Mouse (Mus musculus) lung, postnatal 0 days (tissue): Measurements from ENCODE around the gene Reck. TPM values are rescaled to one million over a fixed set of nuclear protein-coding genes. Genes with fewer than 3 reads are reported as not detected.

Experiments used
- ATAC-seq: fragments of 200-750 bp; cut with Nextera tagmentation; 2 replicates; pipeline ENCODE4 v1.8.0; 2017; ENCODE audit warnings: moderate library complexity
- DNase-seq: peaks from one replicate; pipeline ENCODE4 v3.0.0-alpha.2; 2016; ENCODE audit warnings: low spot score
- H3K27ac ChIP-seq: fragments of 300-500 bp; sonication (generic); 2 replicates; pipeline ENCODE4 v1.5.1; 2014; ENCODE audit warnings: antibody characterized with exemption, mild to moderate bottlenecking, low read length, mixed read lengths
- H3K27me3 ChIP-seq: fragments of 300-500 bp; sonication (generic); replicated peaks from 2 replicates; pipeline ENCODE4 v1.6.1; 2014; ENCODE audit warnings: low read length, mixed read lengths; ENCODE audit not compliant: insufficient read depth
- H3K36me3 ChIP-seq: fragments of 300-500 bp; sonication (generic); 2 replicates; pipeline ENCODE4 v1.6.1; 2014; ENCODE audit warnings: low read length, mixed read lengths; ENCODE audit not compliant: insufficient read depth
- H3K4me1 ChIP-seq: fragments of 300-500 bp; sonication (generic); 2 replicates; pipeline ENCODE4 v1.6.1; 2014; ENCODE audit warnings: antibody characterized with exemption, low read depth, low read length, mixed read lengths; ENCODE audit not compliant: insufficient read depth
- H3K4me2 ChIP-seq: fragments of 300-500 bp; sonication (generic); replicated peaks from 2 replicates; pipeline ENCODE4 v1.6.1; 2014; ENCODE audit warnings: low read depth, mild to moderate bottlenecking, low read length, moderate library complexity, mixed read lengths
- H3K4me3 ChIP-seq: fragments of 300-500 bp; sonication (generic); 2 replicates; pipeline ENCODE4 v1.5.1; 2014; ENCODE audit warnings: low read depth, low read length
- H3K9ac ChIP-seq: fragments of 300-500 bp; sonication (generic); replicated peaks from 2 replicates; pipeline ENCODE4 v1.6.1; 2014; ENCODE audit warnings: low read depth, mild to moderate bottlenecking
- H3K9me3 ChIP-seq: fragments of 300-500 bp; sonication (generic); 2 replicates; pipeline ENCODE4 v1.6.1; 2016; ENCODE audit warnings: low read length, mixed read lengths
- CTCF ChIP-seq: IDR thresholded peaks from 2 replicates; pipeline ENCODE4 v1.5.1; 2016; ENCODE audit warnings: antibody characterized with exemption, mild to moderate bottlenecking
- EP300 ChIP-seq: IDR thresholded peaks from 2 replicates; pipeline ENCODE4 v1.6.1; 2016; ENCODE audit warnings: antibody characterized with exemption, mild to moderate bottlenecking, control low read depth
- WGBS: fragments of 180-500 bp; shearing (Covaris S2); extraction: QIAGEN DNeasy Blood & Tissue Kit; methylation state at CpG from one replicate; pipeline ENCODE4 v1.1.7; 2014; 5-methylcytosine and 5-hydroxymethylcytosine counted together
- polyA plus RNA-seq: library from polyadenylated mRNA; unstranded; fragments of >200 nt; fragmentation: Nextera tagmentation; extraction: Ambion mirVana; gene quantifications from 2 replicates; pipeline ENCODE4 v1.2.1, GENCODE M21; 2015

The Reck gene
- polyA plus RNA-seq, 1 experiment from 2014 or later = 13.6 TPM

- TF ChIP-seq EP300 = no peak
- TF ChIP-seq CTCF = peak; percentile 28
- Histone ChIP-seq H3K27ac (no peak overlapping the region), H3K9me3 (no peaks in the 10 kb centered on the region), H3K4me3 (no peak overlapping the region), H3K36me3 (0 out of 2 replicates have a peak, but pooled peaks cover 7% of the 10 kb centered on the region), H3K9ac (no peak overlapping the region), H3K27me3 (no peaks in the 10 kb centered on the region), H3K4me1 (no peaks in the 10 kb centered on the region), H3K4me2 (no peak overlapping the region)
- DNase-seq (no peak), ATAC-seq (no peak)
- WGBS = 98% methylated on average over 1 of the region's 1 CpGs
Measured at GRCm38 (mm10) chr4:43920602-43921001, 45.3 kb downstream of the Reck start.

GRCm38 (mm10) chr4:43925125-43925524 lies 49.8 kb downstream of the Reck start:
- no peak overlapping the region for H3K27ac ChIP-seq
- H3K36me3 ChIP-seq = 0 out of 2 replicates have a peak, but pooled peaks cover 10% of the 10 kb centered on the region
- WGBS = 83% methylated on average over 6 of the region's 6 CpGs

GRCm38 (mm10) chr4:43925779-43926178 lies 50.4 kb downstream of the Reck start:
- H3K27ac ChIP-seq = no peak overlapping the region
- H3K4me2 ChIP-seq = no peak overlapping the region
- ATAC-seq (peak; percentile 96), DNase-seq (peak; percentile 95)
- H3K9me3 ChIP-seq = no peaks in the 10 kb centered on the region
- TF ChIP-seq EP300 (no peak), CTCF (peak; percentile 96)
- H3K27me3 ChIP-seq = no peaks in the 10 kb centered on the region
- H3K9ac ChIP-seq = no peak overlapping the region
- no peak overlapping the region for H3K4me3 ChIP-seq
- no peaks in the 10 kb centered on the region for H3K4me1 ChIP-seq
- WGBS = 9% methylated on average over 3 of the region's 3 CpGs
- H3K36me3 ChIP-seq = 0 out of 2 replicates have a peak, but pooled peaks cover 9% of the 10 kb centered on the region

More at GRCm38 (mm10) chr4:43925125-43925524, 49.8 kb downstream of the Reck start:
- Histone ChIP-seq H3K9me3 (no peaks in the 10 kb centered on the region), H3K27me3 (no peaks in the 10 kb centered on the region), H3K4me1 (no peaks in the 10 kb centered on the region), H3K9ac (no peak overlapping the region), H3K4me3 (no peak overlapping the region), H3K4me2 (no peak overlapping the region)
- TF ChIP-seq CTCF (no peak), EP300 (no peak)
- DNase-seq (no peak), ATAC-seq (no peak)

GRCm38 (mm10) chr4:43927826-43928225 lies 52.5 kb downstream of the Reck start:
- H3K27ac ChIP-seq = no peak overlapping the region
- TF ChIP-seq CTCF (peak; percentile 58), EP300 (no peak)
- no peak overlapping the region for H3K4me3 ChIP-seq
- H3K9ac ChIP-seq = no peak overlapping the region
- H3K4me2 ChIP-seq = no peak overlapping the region
- 92% methylated on average over 3 of the region's 3 CpGs for WGBS
- no peaks in the 10 kb centered on the region for H3K4me1 ChIP-seq
- DNase-seq (peak; percentile 17), ATAC-seq (no peak)
- no peaks in the 10 kb centered on the region for H3K9me3 ChIP-seq
- H3K27me3 ChIP-seq = no peaks in the 10 kb centered on the region
- H3K36me3 ChIP-seq = 0 out of 2 replicates have a peak, but pooled peaks cover 5% of the 10 kb centered on the region

- no peaks in the 10 kb centered on the region for H3K9me3 ChIP-seq
- no peak overlapping the region for H3K9ac ChIP-seq
- 0 out of 2 replicates have a peak, but pooled peaks cover 5% of the 10 kb centered on the region for H3K36me3 ChIP-seq
- H3K27me3 ChIP-seq = no peaks in the 10 kb centered on the region
- 84% methylated on average over 4 of the region's 4 CpGs for WGBS
- H3K4me3 ChIP-seq = no peak overlapping the region
- no peak for TF ChIP-seq CTCF
- no peak for TF ChIP-seq EP300
- H3K4me1 ChIP-seq = 0 out of 2 replicates have a peak, but pooled peaks cover 1% of the 10 kb centered on the region
- no peak for ATAC-seq
- no peak for DNase-seq
- no peak overlapping the region for H3K27ac ChIP-seq
- H3K4me2 ChIP-seq = no peak overlapping the region
Measured at GRCm38 (mm10) chr4:43931877-43932276, 56.5 kb downstream of the Reck start.

- H3K27ac ChIP-seq = no peak overlapping the region
- 0 out of 2 replicates have a peak, but pooled peaks cover under 1% of the 10 kb centered on the region for H3K36me3 ChIP-seq
- no peak overlapping the region for H3K4me3 ChIP-seq
- TF ChIP-seq CTCF (no peak), EP300 (no peak)
- ATAC-seq (no peak), DNase-seq (no peak)
- no peak overlapping the region for H3K4me2 ChIP-seq
- H3K9ac ChIP-seq = no peak overlapping the region
- WGBS = 49% methylated on average over 4 of the region's 4 CpGs
- H3K4me1 ChIP-seq = 0 out of 2 replicates have a peak, but pooled peaks cover 3% of the 10 kb centered on the region
- no peaks in the 10 kb centered on the region for H3K9me3 ChIP-seq
- H3K27me3 ChIP-seq = no peaks in the 10 kb centered on the region
Measured at GRCm38 (mm10) chr4:43936186-43936585, 60.9 kb downstream of the Reck start.
